Mouse (Mus musculus): Measurements from ENCODE around the gene Rap1gap2. TPM values are rescaled to one million over a fixed set of nuclear protein-coding genes. Genes with fewer than 3 reads are reported as not detected.
A peak's percentile ranks its signal among the peaks of the same experiment; 100 is the strongest.

Gene Rap1gap2
- polyA plus RNA-seq, 1 experiment from 2014 or later, result 13.1 TPM

GRCm38 (mm10) chr11:74638791-74639411, 28.2 kb upstream of the Rap1gap2 start:
- peaks cover 18% of the 10 kb centered on the region for H3K4me1 ChIP-seq

GRCm38 (mm10) chr11:74637971-74638790, 27.5 kb upstream of the Rap1gap2 start:
- peak overlapping the region; percentile 88 for H3K4me2 ChIP-seq

More at GRCm38 (mm10) chr11:74638791-74639411, 28.2 kb upstream of the Rap1gap2 start:
- Histone ChIP-seq H3K9ac (no peak overlapping the region), H3K27me3 (replicated peaks) (0 out of 2 replicates have a peak, but pooled peaks cover 7% of the 10 kb centered on the region), H3K27ac (peak overlapping the region; percentile 94), H3K4me3 (replicated peaks) (peak overlapping the region; percentile 83), H3K36me3 (no peaks in the 10 kb centered on the region), H3K9me3 (no peaks in the 10 kb centered on the region), H3K4me2 (peak overlapping the region; percentile 88)
- ATAC-seq (ENCODE audit: insufficient read depth, low FRiP score, low read depth), result peak; percentile 61
- 11% methylated on average over 9 of the region's 9 CpGs for WGBS

GRCm38 (mm10) chr11:74637486-74637885, 26.8 kb upstream of the Rap1gap2 start:
- 19% methylated on average over 8 of the region's 8 CpGs for WGBS
- Histone ChIP-seq H3K27me3 (replicated peaks) (0 out of 2 replicates have a peak, but pooled peaks cover 7% of the 10 kb centered on the region), H3K4me2 (peak overlapping the region; percentile 88), H3K27ac (peak overlapping the region; percentile 94), H3K9me3 (no peaks in the 10 kb centered on the region), H3K4me1 (peaks cover 18% of the 10 kb centered on the region), H3K9ac (peak overlapping the region; percentile 85; the same call in 1 of the 2 replicates), H3K36me3 (no peaks in the 10 kb centered on the region), H3K4me3 (replicated peaks) (peak overlapping the region; percentile 83)
- ATAC-seq (ENCODE audit: insufficient read depth, low FRiP score, low read depth), result no peak

More at GRCm38 (mm10) chr11:74637971-74638790, 27.5 kb upstream of the Rap1gap2 start:
- Histone ChIP-seq H3K27ac (peak overlapping the region; percentile 94), H3K4me1 (peaks cover 18% of the 10 kb centered on the region), H3K27me3 (replicated peaks) (0 out of 2 replicates have a peak, but pooled peaks cover 7% of the 10 kb centered on the region), H3K4me3 (replicated peaks) (peak overlapping the region; percentile 83), H3K36me3 (no peaks in the 10 kb centered on the region), H3K9me3 (no peaks in the 10 kb centered on the region), H3K9ac (peak overlapping the region; percentile 85)
- peak; percentile 84 for ATAC-seq (ENCODE audit: insufficient read depth, low FRiP score, low read depth)
- WGBS, result under 1% methylated on average over 86 of the region's 86 CpGs

- Histone ChIP-seq H3K4me2 (no peak overlapping the region), H3K4me3 (replicated peaks) (no peak overlapping the region), H3K4me1 (peaks cover 13% of the 10 kb centered on the region), H3K27me3 (replicated peaks) (no peaks in the 10 kb centered on the region), H3K36me3 (no peaks in the 10 kb centered on the region), H3K27ac (no peak overlapping the region), H3K9ac (no peak overlapping the region), H3K9me3 (no peaks in the 10 kb centered on the region)
- ATAC-seq (ENCODE audit: insufficient read depth, low FRiP score, low read depth), result no peak
- WGBS, result 64% methylated on average over 5 of the region's 5 CpGs
Observed at GRCm38 (mm10) chr11:74634490-74635275, 24.0 kb upstream of the Rap1gap2 start.

DNA sequence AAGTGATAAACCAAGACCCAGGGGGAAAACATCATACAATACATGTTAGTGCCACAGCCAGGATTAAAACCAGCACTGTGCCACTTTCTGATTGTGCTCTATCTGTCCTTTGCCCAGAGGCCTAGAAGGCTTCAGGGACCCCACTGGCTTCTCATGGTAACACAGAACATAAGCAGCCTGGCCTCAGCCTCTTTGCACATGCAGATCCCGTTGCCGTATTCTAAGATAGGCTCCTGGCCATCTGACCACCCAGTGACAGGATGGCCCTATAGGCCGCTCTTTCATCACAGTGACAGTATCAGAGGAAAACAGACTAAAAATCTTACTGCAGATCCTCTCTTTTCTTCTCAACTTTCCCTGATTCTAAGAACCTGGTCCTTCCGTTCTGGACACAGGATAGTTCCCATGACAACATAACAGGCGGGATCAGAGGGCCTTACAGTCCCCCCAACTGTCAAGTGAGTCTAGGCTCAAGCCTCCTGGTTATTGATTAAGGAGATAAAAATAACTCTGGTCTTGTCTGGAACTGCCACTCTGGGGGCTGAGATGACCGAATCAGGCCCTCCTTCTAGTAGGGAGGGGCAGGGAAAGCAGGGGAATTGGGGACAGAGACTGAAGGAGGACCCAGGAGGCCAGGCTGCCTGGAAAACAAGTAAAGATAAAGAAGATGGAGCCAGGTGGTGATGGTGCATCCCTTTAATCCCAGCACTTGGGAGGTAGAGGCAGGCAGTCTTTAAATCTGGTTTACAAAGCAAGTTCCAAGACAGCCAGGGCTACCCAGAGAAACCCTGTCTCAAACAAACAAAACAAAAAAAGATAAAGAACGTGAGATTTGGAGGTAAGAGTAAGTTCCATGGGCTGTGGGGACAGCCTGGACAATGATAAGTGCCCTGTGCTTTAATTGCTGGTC, 21.4 kb upstream of the Rap1gap2 start:
- no peak overlapping the region for H3K27ac ChIP-seq
- H3K4me1 ChIP-seq, result peaks cover under 1% of the 10 kb centered on the region; the same call in 1 of the 2 replicates
- H3K4me3 ChIP-seq (replicated peaks), result no peak overlapping the region
- no peaks in the 10 kb centered on the region for H3K9me3 ChIP-seq
- H3K9ac ChIP-seq, result no peak overlapping the region
- no peaks in the 10 kb centered on the region for H3K36me3 ChIP-seq
- no peaks in the 10 kb centered on the region for H3K27me3 ChIP-seq (replicated peaks)
- H3K4me2 ChIP-seq, result no peak overlapping the region
- WGBS, result 59% methylated on average over 7 of the region's 7 CpGs
- ATAC-seq (ENCODE audit: insufficient read depth, low FRiP score, low read depth), result no peak

DNA sequence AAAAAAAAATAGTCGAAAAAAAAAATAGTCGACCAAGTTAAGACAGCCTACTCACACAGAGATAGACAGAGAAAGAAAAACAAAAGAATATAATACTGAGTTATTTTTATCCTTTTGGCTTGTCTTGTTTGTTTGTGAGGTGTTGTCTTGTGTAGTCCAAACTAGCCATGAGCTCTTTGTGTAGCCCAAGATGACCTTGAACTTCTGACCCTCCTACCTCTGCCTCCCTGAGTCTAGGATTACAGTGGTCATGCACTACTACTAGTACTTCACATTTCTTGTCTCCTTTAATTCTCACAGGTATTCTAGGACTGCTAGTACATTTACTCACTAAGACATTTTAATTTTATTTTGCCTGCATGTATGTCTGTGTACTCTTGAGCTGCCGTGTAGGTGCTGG, 16.8 kb upstream of the Rap1gap2 start:
- Histone ChIP-seq H3K36me3 (no peaks in the 10 kb centered on the region), H3K27me3 (replicated peaks) (no peaks in the 10 kb centered on the region), H3K9me3 (no peaks in the 10 kb centered on the region), H3K9ac (no peak overlapping the region), H3K4me3 (replicated peaks) (no peak overlapping the region), H3K27ac (no peak overlapping the region), H3K4me1 (no peaks in the 10 kb centered on the region), H3K4me2 (no peak overlapping the region)
- 65% methylated on average over 3 of the region's 3 CpGs for WGBS
- no peak for ATAC-seq (ENCODE audit: insufficient read depth, low FRiP score, low read depth)

DNA sequence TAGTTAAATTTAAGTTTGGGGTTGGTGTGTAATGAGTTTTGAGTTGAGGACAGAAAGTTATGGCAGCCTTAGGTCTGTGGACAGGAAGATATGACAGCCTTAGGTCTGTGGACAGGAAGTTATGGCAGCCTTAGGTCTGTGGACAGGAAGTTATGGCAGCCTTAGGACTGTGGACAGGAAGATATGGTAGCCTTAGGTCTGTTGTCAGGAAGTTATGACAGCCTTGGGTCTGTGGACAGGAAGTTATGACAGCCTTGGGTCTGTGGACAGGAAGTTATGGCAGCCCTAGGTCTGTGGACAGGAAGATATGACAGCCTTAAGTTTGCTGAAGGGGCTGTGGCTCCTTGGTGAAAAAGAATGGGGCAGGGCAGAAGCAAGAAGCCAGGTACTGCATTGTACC, 14.6 kb upstream of the Rap1gap2 start:
- H3K27ac ChIP-seq, result no peak overlapping the region
- H3K4me3 ChIP-seq (replicated peaks), result no peak overlapping the region
- no peak overlapping the region for H3K4me2 ChIP-seq
- no peak overlapping the region for H3K9ac ChIP-seq
- ATAC-seq (ENCODE audit: insufficient read depth, low FRiP score, low read depth), result no peak
- H3K9me3 ChIP-seq, result no peaks in the 10 kb centered on the region
- H3K4me1 ChIP-seq, result no peaks in the 10 kb centered on the region
- H3K36me3 ChIP-seq, result no peaks in the 10 kb centered on the region
- peaks cover 12% of the 10 kb centered on the region for H3K27me3 ChIP-seq (replicated peaks)

- Histone ChIP-seq H3K36me3 (no peaks in the 10 kb centered on the region), H3K4me3 (replicated peaks) (no peak overlapping the region), H3K27ac (no peak overlapping the region), H3K9ac (no peak overlapping the region), H3K9me3 (no peaks in the 10 kb centered on the region), H3K4me2 (no peak overlapping the region), H3K27me3 (replicated peaks) (peaks cover 23% of the 10 kb centered on the region), H3K4me1 (0 out of 2 replicates have a peak, but pooled peaks cover 6% of the 10 kb centered on the region)
- ATAC-seq (ENCODE audit: insufficient read depth, low FRiP score, low read depth), result no peak
- 71% methylated on average over 6 of the region's 6 CpGs for WGBS
Observed at GRCm38 (mm10) chr11:74623693-74624092, 13.0 kb upstream of the Rap1gap2 start.

DNA sequence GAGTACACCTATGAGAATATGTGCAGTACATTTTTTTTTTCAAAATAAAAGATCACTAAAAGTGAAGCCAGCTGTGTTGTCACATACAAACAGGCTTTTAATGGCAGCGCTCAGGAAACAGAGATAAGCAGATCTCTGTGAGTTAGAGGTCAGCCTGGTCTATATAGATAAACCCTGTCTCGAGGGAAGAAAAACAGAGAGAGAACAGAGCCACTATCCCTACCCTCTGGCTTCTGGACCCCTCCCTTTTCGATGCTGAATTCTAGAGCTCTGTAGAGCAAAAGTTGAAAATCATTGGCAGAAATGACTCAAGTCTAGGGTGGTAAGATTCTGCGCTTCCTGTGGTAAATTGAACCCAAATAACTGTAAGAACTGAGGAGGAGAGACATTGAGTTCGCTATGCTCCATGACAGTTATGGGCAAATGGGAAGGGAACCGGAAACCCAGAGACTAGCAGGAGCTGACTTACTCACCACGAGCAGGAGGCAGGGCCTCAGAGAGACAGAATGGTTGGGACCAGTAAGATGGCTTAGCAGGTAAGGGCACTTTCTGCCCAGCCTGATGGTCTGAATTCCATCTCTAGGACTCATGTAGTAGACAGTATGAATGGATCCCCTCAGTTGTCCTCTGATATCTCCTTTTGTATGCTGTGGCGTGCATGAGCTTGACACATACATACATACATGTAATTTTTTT, 11.4 kb upstream of the Rap1gap2 start:
- Histone ChIP-seq H3K4me1 (0 out of 2 replicates have a peak, but pooled peaks cover 6% of the 10 kb centered on the region), H3K27me3 (replicated peaks) (peaks cover 23% of the 10 kb centered on the region), H3K4me2 (no peak overlapping the region), H3K9ac (no peak overlapping the region), H3K27ac (no peak overlapping the region), H3K4me3 (replicated peaks) (no peak overlapping the region), H3K9me3 (no peaks in the 10 kb centered on the region), H3K36me3 (no peaks in the 10 kb centered on the region)
- peak; percentile 70; the same call in 1 of the 2 replicates for ATAC-seq (ENCODE audit: insufficient read depth, low FRiP score, low read depth)
- WGBS, result 69% methylated on average over 8 of the region's 8 CpGs

GRCm38 (mm10) chr11:74619956-74620300, 9.2 kb upstream of the Rap1gap2 start:
- H3K9ac ChIP-seq, result no peak overlapping the region
- H3K9me3 ChIP-seq, result no peaks in the 10 kb centered on the region
- H3K4me1 ChIP-seq, result 0 out of 2 replicates have a peak, but pooled peaks cover 6% of the 10 kb centered on the region
- peaks cover 28% of the 10 kb centered on the region for H3K27me3 ChIP-seq (replicated peaks)
- no peaks in the 10 kb centered on the region for H3K36me3 ChIP-seq
- ATAC-seq (ENCODE audit: insufficient read depth, low FRiP score, low read depth), result no peak
- peak overlapping the region; percentile 36 for H3K4me3 ChIP-seq (replicated peaks)
- H3K27ac ChIP-seq, result no peak overlapping the region
- WGBS, result 5% methylated on average over 16 of the region's 16 CpGs
- H3K4me2 ChIP-seq, result peak overlapping the region; percentile 58
